Mouse (Mus musculus): ENCODE data around the gene Zbtb42. TPM values are rescaled to one million over a fixed set of nuclear protein-coding genes. Genes with fewer than 3 reads are reported as not detected.

Gene Zbtb42
- polyA plus RNA-seq, 1 experiment from 2014 or later, result 1.0 TPM

DNA sequence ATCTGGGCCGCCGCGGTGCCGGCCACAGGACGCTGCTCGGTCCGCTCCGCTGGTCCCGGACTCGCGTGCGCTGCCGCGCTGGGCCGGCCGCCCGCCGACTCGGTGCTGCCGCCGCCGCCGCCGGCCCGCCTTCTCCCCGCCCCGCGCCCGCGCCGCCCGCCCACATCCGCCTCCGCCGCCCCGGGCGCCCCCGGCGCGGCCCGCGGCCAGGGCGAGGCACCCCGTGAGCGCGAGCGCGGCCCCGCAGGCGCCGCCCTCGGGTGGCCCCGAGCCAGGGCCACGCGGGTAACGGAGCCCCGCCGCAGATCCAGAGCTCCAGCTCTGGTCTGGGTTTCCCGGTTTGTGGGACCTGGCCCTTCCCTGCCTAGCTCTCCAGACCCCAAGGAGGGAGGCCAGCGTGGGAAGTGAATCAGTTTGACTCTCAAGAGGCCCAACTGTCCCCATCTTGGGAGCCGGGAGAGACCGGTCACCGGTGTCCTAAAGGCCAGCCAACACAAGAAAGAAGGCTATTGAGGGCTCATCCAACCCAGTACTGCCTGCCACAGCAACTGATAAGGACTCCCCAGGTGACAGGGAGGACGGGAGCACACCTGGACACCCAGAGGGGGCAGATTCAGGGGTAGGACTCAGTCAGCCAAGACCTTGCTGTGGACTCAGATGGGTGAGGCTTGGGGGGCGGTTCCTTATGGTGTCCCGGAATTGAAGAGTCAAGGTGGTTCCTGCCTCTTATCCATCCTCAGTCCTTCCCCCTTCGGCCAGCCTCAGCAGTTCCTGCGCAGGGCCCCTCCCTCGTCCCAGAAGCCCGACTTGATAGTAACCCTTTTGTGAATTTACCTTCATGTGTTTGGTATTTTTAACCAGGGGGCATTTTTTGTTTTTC lies 4.3 kb upstream of the Zbtb42 start, which contains the start of gene Akt1:
TSS of gene Akt1 (minus strand) at position 753 of the 880 bp plus-strand sequence.
- Histone ChIP-seq H3K4me2 (peak within 1 kb of the TSS; percentile 98), H3K4me3 (peak within 1 kb of the TSS; percentile 90), H3K9ac (peak within 1 kb of the TSS; percentile 94), H3K36me3 (peaks cover 25% of the 10 kb centered on the region), H3K27ac (peak within 1 kb of the TSS; percentile 87), H3K27me3 (replicated peaks) (peaks cover 35% of the 10 kb centered on the region), H3K4me1 (peaks cover 71% of the 10 kb centered on the region), H3K9me3 (replicated peaks) (no peaks in the 10 kb centered on the region)
- ATAC-seq, result peak; percentile 65
- under 1% methylated on average over 53 of the region's 70 CpGs for WGBS (ENCODE audit: insufficient replicate concordance)

DNA sequence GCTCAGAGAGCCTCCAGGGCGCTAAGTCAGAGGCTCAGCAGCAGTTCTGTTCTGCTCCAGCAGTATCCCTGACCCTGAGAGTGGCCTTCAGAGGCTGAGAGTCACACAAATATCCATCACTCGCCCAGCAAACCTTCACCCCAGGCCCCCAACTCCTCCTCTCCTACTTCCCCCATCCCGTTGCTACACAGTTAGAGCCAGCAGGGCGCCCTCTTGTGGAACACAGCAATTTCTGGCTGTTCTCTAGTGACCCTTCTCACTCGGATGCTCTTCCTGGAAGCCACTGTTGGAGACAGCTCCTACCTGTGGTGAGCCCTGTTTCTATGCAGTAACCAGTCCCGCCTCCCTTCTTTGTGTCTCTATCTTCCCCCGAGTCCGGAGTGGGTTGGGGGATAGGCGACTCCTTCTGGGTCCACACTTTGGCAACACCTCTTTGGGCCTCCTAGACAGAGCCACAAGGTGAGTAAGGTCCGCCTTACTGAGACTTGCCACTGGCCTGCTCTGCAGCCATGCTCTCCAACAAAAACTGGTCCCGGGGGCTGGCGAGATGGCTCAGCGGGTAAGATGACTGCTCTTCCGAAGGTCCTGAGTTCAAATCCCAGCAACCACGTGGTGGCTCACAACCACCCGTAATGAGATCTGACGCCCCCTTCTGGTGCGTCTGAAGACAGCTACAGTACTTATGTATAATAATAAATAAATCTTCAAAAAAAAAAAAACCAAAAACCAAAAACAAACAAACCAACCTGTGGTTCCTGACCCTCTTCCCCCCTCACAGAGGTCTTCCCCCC lies 3.2 kb upstream of the Zbtb42 start:
- Histone ChIP-seq H3K27me3 (replicated peaks) (peaks cover 46% of the 10 kb centered on the region), H3K4me1 (peaks cover 69% of the 10 kb centered on the region)

DNA sequence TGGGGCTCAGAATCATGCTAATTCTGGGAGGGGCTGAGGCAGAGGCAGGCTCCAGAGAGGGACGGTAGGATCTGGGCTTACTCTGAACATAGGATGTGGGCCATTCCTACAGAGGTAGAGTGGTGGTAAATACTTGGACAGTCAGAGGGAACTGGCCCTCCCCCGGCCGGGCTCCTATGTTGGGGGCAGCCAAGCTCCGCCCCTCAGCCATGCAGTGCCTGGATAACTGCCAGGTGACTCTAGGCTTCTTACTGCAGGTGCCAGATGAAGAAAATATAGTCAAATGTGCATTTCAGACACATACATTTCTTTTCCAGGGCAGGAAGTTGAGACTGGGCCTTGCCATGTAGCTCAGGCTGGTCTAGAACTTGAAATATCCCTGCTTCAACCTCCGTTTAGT lies 1.6 kb upstream of the Zbtb42 start:
- Histone ChIP-seq H3K4me1 (peaks cover 53% of the 10 kb centered on the region), H3K27me3 (replicated peaks) (peaks cover 62% of the 10 kb centered on the region), H3K36me3 (no peaks in the 10 kb centered on the region), H3K9ac (no peak overlapping the region), H3K4me3 (no peak overlapping the region), H3K27ac (no peak overlapping the region), H3K4me2 (no peak overlapping the region), H3K9me3 (replicated peaks) (no peaks in the 10 kb centered on the region)
- 58% methylated on average over 5 of the region's 5 CpGs for WGBS (ENCODE audit: insufficient replicate concordance)
- ATAC-seq, result no peak

More for the DNA sequence above, 3.2 kb upstream of the Zbtb42 start:
- ATAC-seq, result peak; percentile 49
- Histone ChIP-seq H3K27ac (peak overlapping the region; percentile 87), H3K36me3 (peaks cover 14% of the 10 kb centered on the region), H3K9ac (peak overlapping the region; percentile 94), H3K4me3 (peak overlapping the region; percentile 90), H3K4me2 (peak overlapping the region; percentile 98), H3K9me3 (replicated peaks) (no peaks in the 10 kb centered on the region)
- 12% methylated on average over 18 of the region's 18 CpGs for WGBS (ENCODE audit: insufficient replicate concordance)

DNA sequence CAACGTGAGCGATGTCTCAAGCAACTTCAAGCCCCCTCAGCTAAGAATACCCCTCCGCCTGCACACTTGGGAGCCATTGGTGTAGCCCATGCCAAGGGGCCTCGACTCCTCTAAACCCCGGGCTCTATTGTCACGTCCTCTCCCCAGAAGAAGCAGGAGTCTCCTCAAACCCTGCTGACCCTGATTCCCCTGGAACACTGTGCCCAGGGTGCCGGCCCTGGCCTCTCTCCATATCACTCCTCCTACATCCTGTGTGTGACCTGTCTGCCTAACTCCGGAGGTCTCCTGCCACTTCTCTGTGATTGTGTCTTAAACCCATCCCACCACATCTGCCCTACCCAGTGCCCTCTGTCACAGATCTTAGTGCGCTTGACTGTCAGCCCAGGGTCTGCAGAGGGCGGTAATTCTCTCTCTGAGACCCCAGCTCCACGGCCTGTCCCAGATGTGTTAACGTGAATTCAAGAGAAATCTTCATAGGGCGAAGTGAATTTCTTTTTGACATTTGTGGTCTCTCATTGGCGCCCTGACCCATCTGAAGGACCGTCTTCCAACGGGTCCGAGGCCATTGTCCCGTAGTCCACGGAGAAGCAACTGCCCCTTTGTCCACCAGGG lies 579 bp upstream of the Zbtb42 start:
- 21% methylated on average over 19 of the region's 19 CpGs for WGBS (ENCODE audit: insufficient replicate concordance)
- Histone ChIP-seq H3K9ac (peak overlapping the region; percentile 67; the same call in 1 of the 2 replicates), H3K27ac (no peak overlapping the region), H3K9me3 (replicated peaks) (no peaks in the 10 kb centered on the region), H3K4me3 (peak overlapping the region; percentile 70), H3K36me3 (no peaks in the 10 kb centered on the region), H3K27me3 (replicated peaks) (peaks cover 72% of the 10 kb centered on the region), H3K4me2 (peak overlapping the region; percentile 93), H3K4me1 (peaks cover 43% of the 10 kb centered on the region)
- ATAC-seq, result no peak

DNA sequence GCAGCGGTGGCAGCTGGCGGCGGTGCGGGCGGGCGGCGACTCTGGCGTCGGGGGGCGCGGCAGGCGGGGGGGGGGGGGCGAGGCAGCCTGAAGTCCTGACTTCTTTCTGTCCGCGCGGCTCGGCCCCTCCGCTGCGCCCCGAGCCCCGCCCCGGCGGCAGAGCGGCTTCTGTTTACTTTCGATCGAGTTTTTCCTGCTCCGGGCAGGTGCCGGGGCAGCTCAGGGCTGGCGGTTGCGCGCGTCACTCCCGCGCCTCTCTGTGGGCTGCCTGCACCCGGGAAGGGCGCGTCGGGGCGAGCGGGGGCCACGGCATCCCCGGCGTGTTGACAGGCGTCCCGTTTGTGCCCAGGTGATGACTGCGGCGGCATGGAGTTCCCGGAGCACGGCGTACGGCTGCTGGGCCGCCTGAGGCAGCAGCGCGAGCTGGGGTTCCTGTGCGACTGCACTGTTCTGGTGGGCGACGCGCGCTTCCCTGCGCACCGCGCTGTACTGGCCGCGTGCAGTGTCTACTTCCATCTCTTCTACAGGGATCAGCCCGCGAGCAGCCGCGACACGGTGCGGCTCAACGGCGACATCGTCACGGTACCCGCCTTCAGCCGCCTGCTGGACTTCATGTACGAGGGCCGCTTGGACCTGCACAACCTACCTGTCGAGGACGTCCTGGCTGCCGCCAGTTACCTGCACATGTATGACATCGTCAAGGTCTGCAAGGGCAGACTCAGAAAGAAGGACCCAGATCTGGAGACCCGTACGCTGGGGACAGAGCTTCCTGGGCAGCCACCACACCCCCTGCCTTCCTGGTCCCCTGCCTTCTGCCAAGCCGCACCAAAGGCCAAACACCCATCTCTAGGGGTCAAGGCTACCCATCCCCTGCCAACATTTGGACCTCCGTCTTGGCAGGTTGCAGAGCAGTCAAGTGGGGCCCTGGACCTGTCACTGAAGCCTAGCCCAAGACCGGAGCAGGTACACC lies 684 bp downstream of the Zbtb42 start:
- H3K27ac ChIP-seq, result no peak overlapping the region
- no peak for ATAC-seq
- H3K27me3 ChIP-seq (replicated peaks), result peaks cover 83% of the 10 kb centered on the region
- peak overlapping the region; percentile 93 for H3K4me2 ChIP-seq
- peak overlapping the region; percentile 67 for H3K9ac ChIP-seq
- H3K4me1 ChIP-seq, result peaks cover 36% of the 10 kb centered on the region
- peak overlapping the region; percentile 70 for H3K4me3 ChIP-seq
- H3K36me3 ChIP-seq, result no peaks in the 10 kb centered on the region
- 5% methylated on average over 72 of the region's 87 CpGs for WGBS (ENCODE audit: insufficient replicate concordance)
- H3K9me3 ChIP-seq (replicated peaks), result no peaks in the 10 kb centered on the region

DNA sequence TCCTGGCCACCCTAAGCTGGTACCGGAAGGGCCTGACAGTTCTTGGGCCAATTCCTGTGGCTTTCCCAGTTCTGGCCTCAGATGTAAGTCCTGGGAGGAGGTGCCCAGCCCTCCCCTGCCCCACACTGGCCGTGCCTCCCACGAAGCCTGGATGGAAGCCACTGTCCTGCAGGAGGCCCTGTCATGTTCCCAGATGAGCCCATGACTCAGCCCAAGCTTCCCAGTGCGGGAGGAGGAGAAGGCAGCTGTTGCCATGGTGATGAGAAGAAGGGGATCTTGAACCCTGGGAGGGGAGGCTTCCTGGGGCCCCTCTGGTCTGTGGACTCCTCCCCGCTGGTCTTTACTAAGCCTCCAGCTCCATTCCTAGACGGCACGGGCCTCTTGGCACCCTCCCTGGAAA lies 4.7 kb downstream of the Zbtb42 start:
- H3K36me3 ChIP-seq, result no peaks in the 10 kb centered on the region
- peaks cover 88% of the 10 kb centered on the region for H3K27me3 ChIP-seq (replicated peaks)
- H3K4me1 ChIP-seq, result peaks cover 20% of the 10 kb centered on the region
- WGBS (ENCODE audit: insufficient replicate concordance), result 56% methylated on average over 7 of the region's 7 CpGs
- no peak for ATAC-seq
- H3K27ac ChIP-seq, result no peak overlapping the region
- H3K9me3 ChIP-seq (replicated peaks), result no peaks in the 10 kb centered on the region
- no peak overlapping the region for H3K4me2 ChIP-seq
- H3K4me3 ChIP-seq, result no peak overlapping the region
- no peak overlapping the region for H3K9ac ChIP-seq

DNA sequence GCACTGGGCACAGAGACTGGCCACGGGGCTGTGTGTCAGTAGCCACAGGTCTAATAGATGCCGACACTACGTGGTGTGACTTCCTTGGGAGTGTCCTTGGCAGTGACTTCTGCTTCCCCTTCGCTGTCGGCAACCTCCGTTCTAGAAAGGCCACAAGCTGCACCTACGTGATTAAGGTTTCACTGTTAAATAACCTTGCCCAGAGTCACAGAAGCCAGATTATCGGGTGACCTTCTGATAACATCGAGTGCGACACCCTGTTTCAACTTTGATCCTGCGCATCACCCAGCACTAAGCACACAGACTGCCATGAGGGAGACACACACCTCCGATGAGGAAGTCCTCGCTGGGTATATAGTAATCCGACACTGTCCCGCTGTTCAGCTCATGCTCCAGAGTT lies 9.8 kb downstream of the Zbtb42 start:
- Histone ChIP-seq H3K4me2 (peak overlapping the region; percentile 19; the same call in 1 of the 2 replicates), H3K4me3 (no peak overlapping the region), H3K9me3 (replicated peaks) (no peaks in the 10 kb centered on the region), H3K36me3 (no peaks in the 10 kb centered on the region), H3K27ac (no peak overlapping the region), H3K27me3 (replicated peaks) (peaks cover 45% of the 10 kb centered on the region), H3K9ac (no peak overlapping the region), H3K4me1 (peaks cover 18% of the 10 kb centered on the region)
- WGBS (ENCODE audit: insufficient replicate concordance), result 17% methylated on average over 15 of the region's 15 CpGs
- ATAC-seq, result no peak

DNA sequence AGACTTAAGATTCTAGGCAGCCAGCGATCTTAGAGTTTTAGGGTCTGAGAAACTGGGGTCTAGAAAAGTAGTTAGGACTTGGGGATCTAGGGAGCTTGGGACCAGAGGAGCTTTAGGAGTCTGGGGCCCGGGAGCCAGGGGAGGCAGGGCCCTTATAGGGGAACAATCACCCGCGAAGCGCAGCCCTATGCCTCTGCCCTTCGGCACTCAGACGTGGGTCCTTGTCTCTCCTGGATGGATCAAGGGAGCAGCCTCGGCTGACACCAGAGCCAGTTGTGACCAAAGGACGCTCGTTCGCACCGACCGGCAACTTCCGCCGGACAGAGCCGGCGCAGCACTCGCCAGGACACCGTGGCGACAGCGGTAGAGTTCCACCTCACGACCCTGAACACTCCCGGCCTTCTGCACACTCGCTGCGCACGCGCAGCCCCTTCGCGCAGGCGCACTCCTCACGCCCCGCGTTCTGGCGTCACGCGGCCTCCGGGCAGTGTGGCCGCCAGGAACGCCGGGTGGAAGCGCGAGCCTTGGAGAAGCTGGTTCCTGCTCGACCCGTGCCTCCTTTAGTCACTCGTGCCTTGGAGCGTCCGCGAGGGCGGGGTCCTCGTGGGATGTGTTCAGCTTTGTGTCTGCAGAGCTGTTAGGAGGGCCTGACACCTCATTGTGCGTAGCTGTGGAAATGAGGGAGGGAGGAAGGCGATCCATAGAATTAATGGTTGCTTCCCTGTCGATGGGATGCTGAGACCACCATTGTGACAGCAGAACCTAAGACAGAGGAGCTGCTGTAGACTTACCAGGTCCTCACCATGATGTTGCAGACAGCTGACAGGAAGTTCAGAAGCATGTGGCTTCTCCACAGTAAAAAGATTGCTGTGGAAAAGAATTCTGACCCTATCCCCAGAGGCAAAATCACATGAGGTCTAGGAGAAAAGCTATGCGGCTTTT lies 14.8 kb downstream of the Zbtb42 start:
- ATAC-seq, result peak; percentile 94
- H3K4me2 ChIP-seq, result peak overlapping the region; percentile 90
- H3K27me3 ChIP-seq (replicated peaks), result peaks cover 32% of the 10 kb centered on the region
- no peaks in the 10 kb centered on the region for H3K36me3 ChIP-seq
- peak overlapping the region; percentile 69 for H3K4me3 ChIP-seq
- peak overlapping the region; percentile 61 for H3K27ac ChIP-seq
- peak overlapping the region; percentile 85 for H3K9ac ChIP-seq
- 2% methylated on average over 54 of the region's 54 CpGs for WGBS (ENCODE audit: insufficient replicate concordance)
- peaks cover 21% of the 10 kb centered on the region for H3K4me1 ChIP-seq
- H3K9me3 ChIP-seq (replicated peaks), result no peaks in the 10 kb centered on the region

DNA sequence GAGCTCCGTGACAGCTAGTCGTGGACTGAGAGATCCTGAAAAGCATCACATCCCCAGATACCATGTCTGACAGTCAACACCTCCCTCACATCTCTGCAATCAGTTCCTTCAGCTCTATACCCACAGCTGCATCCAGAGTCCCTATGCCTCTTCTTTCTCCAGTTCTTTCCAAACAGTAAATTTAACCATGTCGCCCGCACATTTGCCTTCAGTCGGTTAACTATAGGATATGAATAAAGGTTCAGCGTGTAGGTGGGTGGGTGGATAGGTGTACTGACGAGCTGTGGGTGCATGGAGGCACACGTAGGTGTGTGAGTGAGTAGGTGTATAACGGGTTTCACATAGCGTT lies 15.5 kb downstream of the Zbtb42 start:
- Histone ChIP-seq H3K4me2 (peak overlapping the region; percentile 90), H3K27me3 (replicated peaks) (peaks cover 35% of the 10 kb centered on the region), H3K36me3 (no peaks in the 10 kb centered on the region), H3K9ac (peak overlapping the region; percentile 85), H3K9me3 (replicated peaks) (no peaks in the 10 kb centered on the region), H3K4me1 (peaks cover 19% of the 10 kb centered on the region), H3K27ac (no peak overlapping the region), H3K4me3 (peak overlapping the region; percentile 69; the same call in 1 of the 2 replicates)
- WGBS (ENCODE audit: insufficient replicate concordance), result 79% methylated on average over 10 of the region's 10 CpGs
- ATAC-seq, result no peak

DNA sequence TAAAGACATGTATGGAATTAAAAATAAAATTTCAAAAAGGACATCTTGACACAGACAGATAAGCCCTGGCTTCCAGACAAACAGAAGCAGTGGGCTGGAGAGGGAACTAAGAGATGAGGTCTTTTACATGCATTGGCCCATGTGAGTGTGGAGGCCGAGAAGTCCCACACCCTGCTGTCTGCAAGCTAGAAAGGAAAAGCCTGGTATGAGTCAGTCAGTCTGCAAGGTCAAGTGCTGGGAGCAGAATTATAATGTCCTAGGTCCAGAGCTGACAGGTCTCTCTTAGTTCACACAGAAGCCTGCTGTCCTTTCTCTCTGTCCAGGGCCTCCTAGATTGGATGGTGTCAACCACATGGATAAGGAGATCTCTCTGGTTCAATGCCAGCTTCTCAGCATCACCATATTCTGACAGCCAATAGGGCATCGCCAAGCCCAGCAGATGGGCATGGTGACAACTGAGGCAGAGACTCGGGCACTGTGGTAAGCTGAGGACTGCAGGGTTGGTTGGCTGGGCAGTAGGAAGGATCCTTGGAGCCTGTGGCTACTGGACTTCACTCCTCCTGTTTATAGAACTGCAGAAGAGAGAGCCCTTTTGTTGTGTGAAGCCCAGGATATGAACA lies 18.3 kb downstream of the Zbtb42 start:
- ATAC-seq, result no peak
- Histone ChIP-seq H3K4me3 (no peak overlapping the region), H3K4me2 (no peak overlapping the region), H3K9ac (no peak overlapping the region), H3K27ac (no peak overlapping the region), H3K4me1 (peaks cover 19% of the 10 kb centered on the region), H3K27me3 (replicated peaks) (peaks cover 60% of the 10 kb centered on the region), H3K36me3 (no peaks in the 10 kb centered on the region), H3K9me3 (replicated peaks) (no peaks in the 10 kb centered on the region)
- 52% methylated on average over 3 of the region's 3 CpGs for WGBS (ENCODE audit: insufficient replicate concordance)
